ENCODE assay signal across 8 mouse cellular contexts in the genomic region with DNA sequence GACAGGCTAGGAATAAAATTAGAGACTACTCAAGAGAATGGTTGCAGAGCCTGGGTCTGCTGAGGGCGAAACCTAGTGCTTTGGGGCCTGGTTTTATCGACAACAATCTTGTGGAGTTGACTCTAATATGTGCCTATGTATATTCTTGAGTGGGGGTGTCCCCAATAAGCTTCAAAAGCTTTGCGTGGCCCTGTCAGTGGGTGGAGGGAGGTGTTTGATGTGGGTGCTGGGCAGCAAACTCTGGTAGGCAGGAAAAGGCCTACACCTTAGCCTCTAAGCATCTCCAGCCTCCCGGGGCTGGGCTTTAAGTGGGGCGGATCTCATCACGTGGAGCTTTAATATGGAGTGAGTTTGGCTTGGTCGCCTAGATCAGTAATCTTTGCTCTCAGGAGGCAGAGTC. TPM values are rescaled to one million over a fixed set of nuclear protein-coding genes. Genes with fewer than 3 reads are reported as not detected.
DNase-seq lines count a peak whose midpoint lies in the region; ATAC-seq and TF ChIP-seq lines count a peak whose summit lies in the region.

No protein-coding gene starts in this region.

- no peak for TF ChIP-seq CTCF in liver, adult 2 months (IDR thresholded peaks at IDR 0.05; ENCODE audit: low read depth, low read length)

- 69% methylated on average over 7 of the region's 7 CpGs for WGBS in liver, adult 2 months

- no peak for ATAC-seq in erythroblast, adult 5-6 weeks (replicated peaks; ENCODE audit: low FRiP score, poor library complexity, severe bottlenecking)
- peak; percentile 60 for ATAC-seq in inflammation-experienced regulatory T-cells, adult 6 months

- no peaks in the 10 kb centered on the region for H3K79me2 ChIP-seq in liver, adult 2 months (ENCODE audit: control insufficient read depth, insufficient read depth, low read length)

- peak overlapping the region; percentile 20 for H3K4me3 ChIP-seq in erythroblast, embryonic 14.5 days (replicated peaks)
- no peak overlapping the region for H3K4me3 ChIP-seq in liver, adult 2 months (ENCODE audit: insufficient read depth, low read depth, low read length)

- TF ChIP-seq POLR2A in liver, adult 2 months (IDR thresholded peaks at IDR 0.05; ENCODE audit: extremely low read depth, insufficient read depth, low read length) = no peak

- no peaks in the 10 kb centered on the region for H3K9me3 ChIP-seq in erythroblast, embryonic 14.5 days (ENCODE audit: control insufficient read depth, low read length)

- peaks cover 58% of the 10 kb centered on the region for H3K4me1 ChIP-seq in erythroblast, embryonic 14.5 days (ENCODE audit: control insufficient read depth)
- H3K4me1 ChIP-seq in liver, adult 2 months (ENCODE audit: control insufficient read depth, insufficient read depth, low read length) = peaks cover 3% of the 10 kb centered on the region; the same call in 1 of the 2 replicates

- no peak overlapping the region for H3K27ac ChIP-seq in liver, adult 2 months (replicated peaks; ENCODE audit: insufficient read depth, low read depth, low read length)

- peak; percentile 14 for DNase-seq in liver, adult 2 months (ENCODE audit: extremely low read depth, low read depth, low spot score)
- no peak for DNase-seq in liver
- DNase-seq in naive thymus-derived CD4-positive, alpha-beta T cell, adult 2 months (ENCODE audit: low read depth) = peak; percentile 70
- DNase-seq in left cerebral cortex, adult 8-10 months (ENCODE audit: low spot score in 2 of 2) = no peak
- no peak for DNase-seq in adrenal gland, postnatal 14 days

- H3K9ac ChIP-seq in liver, adult 2 months (ENCODE audit: low read depth, low read length) = no peak overlapping the region

- no peaks in the 10 kb centered on the region for H3K36me3 ChIP-seq in erythroblast, embryonic 14.5 days (ENCODE audit: control insufficient read depth)
- H3K36me3 ChIP-seq in liver, adult 2 months (ENCODE audit: control insufficient read depth, insufficient read depth, low read length) = no peaks in the 10 kb centered on the region

- H3K27me3 ChIP-seq in erythroblast, embryonic 14.5 days (ENCODE audit: control insufficient read depth) = peaks cover 50% of the 10 kb centered on the region
- peaks cover 8% of the 10 kb centered on the region; the same call in 1 of the 2 replicates for H3K27me3 ChIP-seq in liver, adult 2 months (ENCODE audit: control insufficient read depth, insufficient read depth, low read length)

RNA-seq across cellular contexts. Expression of gene Sult2b1, which starts 14.5 kb away (rescaled TPM):
- polyA plus RNA-seq in erythroblast, embryonic 14.5 days (2012) = 0.04 TPM in 1 of 2 replicates, not detected in the other
- not detected in 2 replicates for total RNA-seq in erythroblast, adult 5-6 weeks (2015; ENCODE audit: low replicate concordance)
- total RNA-seq in erythroblast, adult 5-6 weeks (2017; ENCODE audit: low replicate concordance) = not detected in 2 replicates
- not detected in 2 replicates for total RNA-seq in liver, adult 2 months (2014; rRNA removed)
- polyA plus RNA-seq in liver, adult 2 months (2012; rRNA removed) = 0.10 TPM in 1 of 2 replicates, not detected in the other
- polyA plus RNA-seq in inflammation-experienced regulatory T-cells, adult 6 months (2017; shearing (Covaris generic)) = 1 to 10 TPM; 3.4 to 6.4 (median 3.8) TPM
- total RNA-seq in left cerebral cortex, adult 8-10 months (2022) = 10 to 100 TPM; 12.9 to 15.9 (median 14.9) TPM
- 0.52 and 1.0 TPM in 2 replicates for total RNA-seq in adrenal gland, postnatal 14 days (2021)

RNA-seq across cellular contexts. Expression of gene Lmtk3, which starts 15.4 kb away (rescaled TPM):
- 0.01 and 0.04 TPM in 2 replicates for polyA plus RNA-seq in erythroblast, embryonic 14.5 days (2012)
- total RNA-seq in erythroblast, adult 5-6 weeks (2015; ENCODE audit: low replicate concordance) = not detected in 2 replicates
- not detected in 2 replicates for total RNA-seq in erythroblast, adult 5-6 weeks (2017; ENCODE audit: low replicate concordance)
- not detected in 2 replicates for total RNA-seq in liver, adult 2 months (2014; rRNA removed)
- 0.02 TPM in 1 of 2 replicates, not detected in the other for polyA plus RNA-seq in liver, adult 2 months (2012; rRNA removed)
- under 1 TPM in 1 of 3 experiments, not detected in 2; 0.58 TPM for polyA plus RNA-seq in inflammation-experienced regulatory T-cells, adult 6 months (2017; shearing (Covaris generic))
- total RNA-seq in left cerebral cortex, adult 8-10 months (2022) = 100 to 1,000 TPM; 219 to 241 (median 237) TPM
- total RNA-seq in adrenal gland, postnatal 14 days (2021) = 7.5 and 9.9 TPM in 2 replicates

RNA-seq across cellular contexts. Expression of gene Cyth2, which starts 15.4 kb away (rescaled TPM):
- 21.7 and 22.4 TPM in 2 replicates for polyA plus RNA-seq in erythroblast, embryonic 14.5 days (2012)
- 10.6 and 10.7 TPM in 2 replicates for total RNA-seq in erythroblast, adult 5-6 weeks (2015; ENCODE audit: low replicate concordance)
- 11.6 and 14.5 TPM in 2 replicates for total RNA-seq in erythroblast, adult 5-6 weeks (2017; ENCODE audit: low replicate concordance)
- total RNA-seq in liver, adult 2 months (2014; rRNA removed) = 18.1 and 20.9 TPM in 2 replicates
- 14.2 and 14.8 TPM in 2 replicates for polyA plus RNA-seq in liver, adult 2 months (2012; rRNA removed)
- polyA plus RNA-seq in inflammation-experienced regulatory T-cells, adult 6 months (2017; shearing (Covaris generic)) = 10 to 100 TPM; 11.9 to 19.8 (median 16.7) TPM
- total RNA-seq in left cerebral cortex, adult 8-10 months (2022) = 100 to 1,000 TPM; 184 to 196 (median 188) TPM
- total RNA-seq in adrenal gland, postnatal 14 days (2021) = 97.5 and 114 TPM in 2 replicates

RNA-seq across cellular contexts. Expression of gene Kcnj14, which starts 25.7 kb away (rescaled TPM):
- polyA plus RNA-seq in erythroblast, embryonic 14.5 days (2012) = 0.02 and 0.04 TPM in 2 replicates
- total RNA-seq in erythroblast, adult 5-6 weeks (2015; ENCODE audit: low replicate concordance) = 0.38 TPM in 1 of 2 replicates, not detected in the other
- total RNA-seq in erythroblast, adult 5-6 weeks (2017; ENCODE audit: low replicate concordance) = 0.09 TPM in 1 of 2 replicates, not detected in the other
- 0.07 TPM in 1 of 2 replicates, not detected in the other for total RNA-seq in liver, adult 2 months (2014; rRNA removed)
- polyA plus RNA-seq in liver, adult 2 months (2012; rRNA removed) = 0.11 TPM in 1 of 2 replicates, not detected in the other
- polyA plus RNA-seq in inflammation-experienced regulatory T-cells, adult 6 months (2017; shearing (Covaris generic)) = not detected
- total RNA-seq in left cerebral cortex, adult 8-10 months (2022) = 1 to 10 TPM; 1.9 to 2.5 (median 2.3) TPM
- total RNA-seq in adrenal gland, postnatal 14 days (2021) = 0.48 and 0.60 TPM in 2 replicates

RNA-seq across cellular contexts. Expression of gene Grwd1, which starts 31.8 kb away (rescaled TPM):
- polyA plus RNA-seq in erythroblast, embryonic 14.5 days (2012) = 1.1 and 1.4 TPM in 2 replicates
- 1.5 and 2.3 TPM in 2 replicates for total RNA-seq in erythroblast, adult 5-6 weeks (2015; ENCODE audit: low replicate concordance)
- 0.43 and 3.1 TPM in 2 replicates for total RNA-seq in erythroblast, adult 5-6 weeks (2017; ENCODE audit: low replicate concordance)
- total RNA-seq in liver, adult 2 months (2014; rRNA removed) = 5.3 and 6.8 TPM in 2 replicates
- polyA plus RNA-seq in liver, adult 2 months (2012; rRNA removed) = 7.5 and 11.0 TPM in 2 replicates
- polyA plus RNA-seq in inflammation-experienced regulatory T-cells, adult 6 months (2017; shearing (Covaris generic)) = 10 to 100 TPM; 16.5 to 29.3 (median 27.2) TPM
- total RNA-seq in left cerebral cortex, adult 8-10 months (2022) = 10 to 100 TPM; 20.5 to 22.8 (median 21.6) TPM
- 28.0 and 29.9 TPM in 2 replicates for total RNA-seq in adrenal gland, postnatal 14 days (2021)

Comparison
In these comparisons a context has a peak if more than half of its experiments do, and no peak if none do; other contexts are left out.
1. DNase-seq: peak in liver, adult 2 months (single experiment) and naive thymus-derived CD4-positive, alpha-beta T cell, adult 2 months (single experiment); none in liver (single experiment), left cerebral cortex, adult 8-10 months (0 of 2) and adrenal gland, postnatal 14 days (single experiment).
2. RNA of gene Lmtk3, which starts 15.4 kb away (total RNA-seq): 219 to 241 TPM in left cerebral cortex, adult 8-10 months; 7.5 to 9.9 TPM in adrenal gland, postnatal 14 days, not detected in erythroblast, adult 5-6 weeks and not detected in liver, adult 2 months; every median in the first group is over 10 times any median in the second.